Mouse (Mus musculus) forebrain, embryonic 14.5 days (tissue): ENCODE data around the gene Tnni2. TPM values are rescaled to one million over a fixed set of nuclear protein-coding genes. Genes with fewer than 3 reads are reported as not detected.

ENCODE experiments used
- ATAC-seq: fragments of 200-750 bp; cut with Nextera tagmentation; 2 replicates; pipeline ENCODE4 v1.8.0; 2017; ENCODE audit warnings: mild to moderate bottlenecking, moderate library complexity
- DNase-seq: peaks from one replicate; pipeline ENCODE4 v3.0.0-alpha.2; 2015; ENCODE audit warnings: low spot score
- H3K27ac ChIP-seq: fragments of 300-500 bp; sonication (generic); 2 replicates; pipeline ENCODE4 v1.5.1; 2014; ENCODE audit warnings: low read depth, mild to moderate bottlenecking, control low read depth, low read length, moderate library complexity
- H3K27me3 ChIP-seq: fragments of 300-500 bp; sonication (generic); replicated peaks from 2 replicates; pipeline ENCODE4 v1.6.1; 2014; ENCODE audit warnings: low read length, control low read depth, mixed read lengths; ENCODE audit not compliant: control insufficient read depth, insufficient read depth
- H3K36me3 ChIP-seq: fragments of 300-500 bp; sonication (generic); 2 replicates; pipeline ENCODE4 v1.6.1; 2014; ENCODE audit warnings: low read length, control low read depth; ENCODE audit not compliant: control insufficient read depth, insufficient read depth
- H3K4me1 ChIP-seq: fragments of 300-500 bp; sonication (generic); 2 replicates; pipeline ENCODE4 v1.6.1; 2014; ENCODE audit warnings: antibody characterized with exemption, low read length, control low read depth; ENCODE audit not compliant: control insufficient read depth, insufficient read depth
- H3K4me2 ChIP-seq: fragments of 300-500 bp; sonication (generic); 2 replicates; pipeline ENCODE4 v1.6.1; 2014; ENCODE audit warnings: mild to moderate bottlenecking, control low read depth, low read length
- H3K4me3 ChIP-seq: fragments of 300-500 bp; sonication (generic); 2 replicates; pipeline ENCODE4 v1.5.1; 2014; ENCODE audit warnings: low read depth, low read length, control low read depth
- H3K9ac ChIP-seq: fragments of 300-500 bp; sonication (generic); 2 replicates; pipeline ENCODE4 v1.6.1; 2014; ENCODE audit warnings: mild to moderate bottlenecking, low read length, control low read depth, moderate library complexity
- H3K9me3 ChIP-seq: fragments of 300-500 bp; sonication (generic); replicated peaks from 2 replicates; pipeline ENCODE4 v1.6.1; 2016; ENCODE audit warnings: low read length, control low read depth, mixed read lengths; ENCODE audit not compliant: control insufficient read depth
- WGBS: fragments of 180-500 bp; shearing (Covaris S2); extraction: QIAGEN DNeasy Blood & Tissue Kit; methylation state at CpG from one replicate; pipeline ENCODE4 v1.1.7; 2014; 5-methylcytosine and 5-hydroxymethylcytosine counted together
- polyA plus RNA-seq: library from polyadenylated mRNA; unstranded; fragments of >200 nt; fragmentation: Nextera tagmentation; extraction: Ambion mirVana; gene quantifications from 2 replicates; pipeline ENCODE4 v1.2.1, GENCODE M21; 2014

Tnni2 gene
- polyA plus RNA-seq, result 0.67 and 0.82 TPM in 2 replicates

- H3K9ac ChIP-seq, result no peak within 1 kb of the TSS
- ATAC-seq, result no peak
These were observed at the start of gene Tnni2 for GRCm38 (mm10) chr7:142441585-142441984. TSS of gene Tnni2 (plus strand) at chr7:142441808.

GRCm38 (mm10) chr7:142393191-142393590 is 48.4 kb upstream of the Tnni2 start:
- Histone ChIP-seq H3K4me3 (no peak overlapping the region), H3K36me3 (no peaks in the 10 kb centered on the region), H3K4me2 (no peak overlapping the region), H3K9ac (no peak overlapping the region), H3K4me1 (peaks cover 2% of the 10 kb centered on the region; the same call in 1 of the 2 replicates), H3K27me3 (no peaks in the 10 kb centered on the region), H3K9me3 (no peaks in the 10 kb centered on the region), H3K27ac (no peak overlapping the region)
- DNase-seq (no peak), ATAC-seq (no peak)
- WGBS, result 30% methylated on average over 4 of the region's 4 CpGs

More at GRCm38 (mm10) chr7:142441585-142441984, at the start of gene Tnni2:
- no peak for DNase-seq
- no peaks in the 10 kb centered on the region for H3K4me1 ChIP-seq
- H3K4me3 ChIP-seq, result no peak within 1 kb of the TSS
- no peaks in the 10 kb centered on the region for H3K9me3 ChIP-seq
- H3K27me3 ChIP-seq, result no peaks in the 10 kb centered on the region
- H3K27ac ChIP-seq, result no peak within 1 kb of the TSS
- 82% methylated on average over 9 of the region's 9 CpGs for whole genome bisulfite sequencing
- H3K4me2 ChIP-seq, result no peak within 1 kb of the TSS
- H3K36me3 ChIP-seq, result no peaks in the 10 kb centered on the region

GRCm38 (mm10) chr7:142394261-142395190 is 47.1 kb upstream of the Tnni2 start:
- ATAC-seq, result no peak
- 76% methylated on average over 6 of the region's 6 CpGs for WGBS
- H3K9me3 ChIP-seq, result no peaks in the 10 kb centered on the region

DNA sequence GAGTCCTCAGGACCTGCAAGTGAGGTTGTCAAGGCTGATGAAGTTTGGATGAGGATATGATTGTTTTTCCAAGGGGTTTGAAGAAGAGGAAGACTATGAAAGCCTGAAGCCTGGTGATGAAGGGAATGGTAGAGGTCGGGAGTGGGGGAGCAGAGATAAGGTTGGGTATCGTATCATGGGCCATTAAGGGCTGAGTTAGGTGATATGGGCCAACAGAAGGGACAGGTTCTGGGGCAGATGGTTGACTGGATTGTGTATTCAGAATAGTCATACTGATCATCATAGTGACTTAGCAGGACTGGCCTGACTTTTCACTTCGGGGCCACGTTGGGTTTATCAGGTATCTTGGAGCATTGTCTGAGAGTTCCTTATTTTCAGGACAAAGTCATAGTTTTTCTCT is 46.1 kb upstream of the Tnni2 start:
- WGBS, result 83% methylated on average over 4 of the region's 4 CpGs
- ATAC-seq (no peak), DNase-seq (no peak)
- Histone ChIP-seq H3K4me2 (no peak overlapping the region), H3K27ac (no peak overlapping the region), H3K9me3 (no peaks in the 10 kb centered on the region), H3K9ac (no peak overlapping the region), H3K4me3 (no peak overlapping the region), H3K36me3 (no peaks in the 10 kb centered on the region), H3K27me3 (no peaks in the 10 kb centered on the region), H3K4me1 (no peaks in the 10 kb centered on the region)

More at GRCm38 (mm10) chr7:142394261-142395190, 47.1 kb upstream of the Tnni2 start:
- DNase-seq, result no peak
- Histone ChIP-seq H3K4me2 (no peak overlapping the region), H3K27ac (no peak overlapping the region), H3K4me1 (no peaks in the 10 kb centered on the region), H3K4me3 (no peak overlapping the region), H3K36me3 (no peaks in the 10 kb centered on the region), H3K9ac (no peak overlapping the region), H3K27me3 (no peaks in the 10 kb centered on the region)

DNA sequence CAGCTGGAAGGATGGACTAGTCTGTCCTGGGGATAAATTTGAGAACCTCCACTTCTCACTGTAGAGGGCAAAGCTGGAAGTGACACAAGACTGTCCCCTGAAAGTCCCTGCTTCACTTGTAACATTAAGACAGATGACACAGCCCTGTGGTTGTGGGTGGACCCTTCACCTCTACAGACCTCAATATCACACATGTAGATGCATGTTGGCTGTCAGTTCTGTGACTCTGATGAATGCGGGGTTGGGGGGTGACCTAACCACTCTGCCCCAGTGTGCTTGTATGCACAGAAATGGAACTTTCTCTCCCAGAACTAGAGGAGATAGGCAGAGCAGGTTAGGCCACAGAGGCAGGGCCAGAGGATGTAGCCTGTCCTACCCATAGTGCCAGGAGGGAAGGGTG is 45.0 kb upstream of the Tnni2 start:
- Histone ChIP-seq H3K4me1 (0 out of 2 replicates have a peak, but pooled peaks cover 3% of the 10 kb centered on the region), H3K27ac (no peak overlapping the region), H3K27me3 (no peaks in the 10 kb centered on the region), H3K9me3 (no peaks in the 10 kb centered on the region), H3K36me3 (no peaks in the 10 kb centered on the region), H3K4me2 (no peak overlapping the region), H3K9ac (no peak overlapping the region), H3K4me3 (no peak overlapping the region)
- 100% methylated on average over 1 of the region's 1 CpGs for WGBS
- ATAC-seq, result no peak
- no peak for DNase-seq

GRCm38 (mm10) chr7:142398052-142398451 is 43.6 kb upstream of the Tnni2 start:
- Histone ChIP-seq H3K27me3 (no peaks in the 10 kb centered on the region), H3K9me3 (no peaks in the 10 kb centered on the region), H3K36me3 (no peaks in the 10 kb centered on the region), H3K4me1 (0 out of 2 replicates have a peak, but pooled peaks cover 3% of the 10 kb centered on the region), H3K9ac (no peak overlapping the region), H3K4me3 (no peak overlapping the region), H3K4me2 (no peak overlapping the region), H3K27ac (no peak overlapping the region)
- ATAC-seq, result no peak
- no peak for DNase-seq
- WGBS, result 69% methylated on average over 2 of the region's 2 CpGs

DNA sequence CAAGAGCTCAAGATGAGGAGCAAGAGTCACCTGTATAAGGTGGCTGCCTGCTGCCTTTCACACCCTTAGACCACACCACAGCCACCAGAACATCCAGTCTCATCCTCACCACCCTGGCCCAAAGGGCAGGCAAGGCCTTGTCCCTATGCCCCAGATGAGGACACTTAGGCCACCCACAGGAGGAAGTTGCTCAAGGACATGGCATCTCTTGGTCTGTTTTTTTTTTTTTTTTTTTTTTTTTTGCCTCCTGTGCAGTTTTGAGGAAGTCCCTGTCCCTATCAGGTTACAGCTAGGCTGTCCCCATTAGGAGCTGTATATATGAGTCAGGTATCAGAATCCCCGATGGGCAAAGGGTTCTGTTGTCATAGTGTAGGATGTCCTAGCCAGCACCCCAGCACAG is 42.4 kb upstream of the Tnni2 start:
- Histone ChIP-seq H3K27me3 (no peaks in the 10 kb centered on the region), H3K9ac (no peak overlapping the region), H3K4me2 (no peak overlapping the region), H3K4me1 (0 out of 2 replicates have a peak, but pooled peaks cover 3% of the 10 kb centered on the region), H3K9me3 (no peaks in the 10 kb centered on the region), H3K4me3 (no peak overlapping the region), H3K36me3 (no peaks in the 10 kb centered on the region), H3K27ac (no peak overlapping the region)
- DNase-seq, result no peak
- ATAC-seq, result no peak
- 90% methylated on average over 1 of the region's 1 CpGs for WGBS

GRCm38 (mm10) chr7:142400112-142400749 is 41.4 kb upstream of the Tnni2 start:
- no peak overlapping the region for H3K4me3 ChIP-seq
- H3K36me3 ChIP-seq, result no peaks in the 10 kb centered on the region
- H3K4me2 ChIP-seq, result no peak overlapping the region
- H3K9ac ChIP-seq, result no peak overlapping the region
- WGBS, result 49% methylated on average over 7 of the region's 7 CpGs
- H3K4me1 ChIP-seq, result 0 out of 2 replicates have a peak, but pooled peaks cover 3% of the 10 kb centered on the region
- ATAC-seq, result no peak
- H3K27ac ChIP-seq, result no peak overlapping the region
- no peaks in the 10 kb centered on the region for H3K27me3 ChIP-seq
- DNase-seq, result no peak
- H3K9me3 ChIP-seq, result no peaks in the 10 kb centered on the region
